ENCODE assay signal across 17 mouse cellular contexts in genomic region chr14:121252542-121252941, GRCm38 (mm10).
"Had no signal": no experiment of that assay in that cellular context is flagged by ENCODE, and none has a peak within 500 bp of the region (broad histone marks: within the 10 kb centered on the region; RNA-seq: fewer than 3 reads in every experiment).

No protein-coding gene starts in this region.

- DNase-seq: kidney, adult 2 months; kidney, postnatal 25 days; layer of hippocampus, adult 9-11 months; lung, embryonic 14.5 days; midbrain, embryonic 14.5 days; right cerebral cortex, postnatal 4 days; spleen, adult 18-20 months; thymus, postnatal 25 days had no signal

- ATAC-seq: intestine, postnatal 0 days; lung, postnatal 0 days had no signal

- H3K27ac ChIP-seq: kidney, postnatal 0 days; limb, embryonic 10.5 days; limb, embryonic 13.5 days; liver, embryonic 15.5 days; macrophage had no signal

- H3K9me3 ChIP-seq: limb, embryonic 10.5 days; limb, embryonic 13.5 days; liver, embryonic 15.5 days; stomach, embryonic 15.5 days had no signal

- H3K4me2 ChIP-seq: limb, embryonic 13.5 days; liver, embryonic 15.5 days; lung, embryonic 14.5 days; stomach, embryonic 15.5 days had no signal

- H3K9ac ChIP-seq: limb, embryonic 13.5 days; liver, embryonic 15.5 days; lung, embryonic 14.5 days; stomach, embryonic 15.5 days had no signal

- H3K4me1 ChIP-seq: stomach, embryonic 15.5 days had no signal

- H3K36me3 ChIP-seq: liver, embryonic 15.5 days had no signal

- H3K27me3 ChIP-seq: limb, embryonic 13.5 days; liver, embryonic 15.5 days; stomach, embryonic 15.5 days had no signal

- H3K4me3 ChIP-seq: layer of hippocampus, adult 2 months; limb, embryonic 10.5 days; limb, embryonic 13.5 days; liver, embryonic 15.5 days; stomach, embryonic 15.5 days had no signal
